Mouse (Mus musculus) spleen, adult 2 months (tissue): ENCODE data around the gene Sh3d19.

Experiments used
- CTCF ChIP-seq: fragments of 200-500 bp; IDR thresholded peaks from 2 replicates; pipeline ENCODE4 v1.5.1; 2011; ENCODE audit warnings: mild to moderate bottlenecking, inconsistent platforms; ENCODE audit not compliant: insufficient read depth, insufficient read length, insufficient replicate concordance; ENCODE audit errors: extremely low read depth
- POLR2A ChIP-seq: fragments of 200-500 bp; IDR thresholded peaks from 2 replicates; pipeline ENCODE4 v1.6.1; 2011; ENCODE audit warnings: low read depth, low read length, inconsistent platforms

- TF ChIP-seq CTCF, result peak; percentile 41; the same call in 1 of the 2 replicates
- no peak for TF ChIP-seq POLR2A
Observed at GRCm38 (mm10) chr3:86129757-86130156, 158.8 kb downstream of the Sh3d19 start.
